Mouse (Mus musculus): Measurements from ENCODE around the gene Apobec1. TPM values are rescaled to one million over a fixed set of nuclear protein-coding genes. Genes with fewer than 3 reads are reported as not detected.

Gene Apobec1
- total and polyA plus RNA-seq, 3 experiments = 39.6 to 42.6 (median 41.9) TPM

- TF ChIP-seq TCF12 (IDR thresholded peaks at IDR 0.05; ENCODE audit: low read depth, low read length) (no peak), JUND (conservative IDR thresholded peaks at IDR 0.05; ENCODE audit: low read depth, low read length) (no peak)
- H3K4me2 ChIP-seq (ENCODE audit: insufficient read depth, low read depth, poor library complexity, severe bottlenecking) = no peak overlapping the region
Measured at GRCm38 (mm10) chr6:122627469-122628108, 25.3 kb upstream of the Apobec1 start.

GRCm38 (mm10) chr6:122626110-122626509 is 23.9 kb upstream of the Apobec1 start, which contains the start of gene Dppa3:
TSS of gene Dppa3 (plus strand) at chr6:122626410.
- no peak within 1 kb of the TSS for H3K9ac ChIP-seq (ENCODE audit: insufficient read depth, low read depth)
- H3K4me1 ChIP-seq (ENCODE audit: control insufficient read depth in 1 of 2, insufficient read depth in 2 of 2) = peaks cover 0 to 7% of the 10 kb centered on the region in 2 experiments; a peak in 1 of 4 replicates
- no peak within 1 kb of the TSS for H3K4me3 ChIP-seq (replicated peaks in 1 of 3; ENCODE audit: low read depth in 2 of 3, low read length in 2 of 3, poor library complexity in 1 of 3)
- no peak within 1 kb of the TSS for H3K4me2 ChIP-seq (ENCODE audit: insufficient read depth, low read depth, poor library complexity, severe bottlenecking)
- no peak within 1 kb of the TSS for H3K27ac ChIP-seq (ENCODE audit: insufficient read depth, low read depth)
- dilution Hi-C loops (cut with MboI; ENCODE audit: extremely low pct_ligation_motif_present, extremely low pct_unique_long_range_greater_than_20kb, low sequenced_read_pairs) (no loop called here), in situ Hi-C loops (cut with MboI; ENCODE audit: low pct_ligation_motif_present, low pct_unique_long_range_greater_than_20kb, low sequenced_read_pairs) (no loop called here)
- H3K9me3 ChIP-seq (replicated peaks; ENCODE audit: low read length) = no peaks in the 10 kb centered on the region
- no peaks in the 10 kb centered on the region for H3K36me3 ChIP-seq (replicated peaks in 1 of 2; ENCODE audit: control insufficient read depth in 1 of 2, insufficient read depth in 1 of 2, low read length in 1 of 2)
- H3K27me3 ChIP-seq (replicated peaks) = peaks cover 2% of the 10 kb centered on the region
- no peaks in the 10 kb centered on the region for H3K79me2 ChIP-seq (replicated peaks; ENCODE audit: control insufficient read depth, extremely low read depth, insufficient read depth, poor library complexity, severe bottlenecking)
- TF ChIP-seq ZNF384 (IDR thresholded peaks at IDR 0.05; ENCODE audit: low read depth, low read length) (no peak), IRF4 (IDR thresholded peaks at IDR 0.05; ENCODE audit: low read depth, low read length) (no peak), MYC (IDR thresholded peaks at IDR 0.05; ENCODE audit: low read depth, low read length) (no peak), ZC3H11A (IDR thresholded peaks at IDR 0.05; ENCODE audit: low read depth, low read length) (no peak), ZMIZ1 (IDR thresholded peaks at IDR 0.05; ENCODE audit: low read depth, low read length) (no peak), SIN3A (IDR thresholded peaks at IDR 0.05; ENCODE audit: low read length) (no peak), JUND (conservative IDR thresholded peaks at IDR 0.05; ENCODE audit: low read depth, low read length) (no peak), GABPA (IDR thresholded peaks at IDR 0.05; ENCODE audit: insufficient replicate concordance, low read depth, low read length) (no peak), BHLHE40 (IDR thresholded peaks at IDR 0.05; ENCODE audit: low read depth, low read length) (no peak), JUN (IDR thresholded peaks at IDR 0.05; ENCODE audit: insufficient read depth, low read depth, low read length) (no peak)
- DNase-seq (ENCODE audit: extremely low read depth) = no peak

More at GRCm38 (mm10) chr6:122627469-122628108, 25.3 kb upstream of the Apobec1 start:
- in situ Hi-C loops (cut with MboI; ENCODE audit: low pct_ligation_motif_present, low pct_unique_long_range_greater_than_20kb, low sequenced_read_pairs) = no loop called here
- Histone ChIP-seq H3K27me3 (replicated peaks) (no peaks in the 10 kb centered on the region), H3K9me3 (replicated peaks; ENCODE audit: low read length) (no peaks in the 10 kb centered on the region), H3K4me1 (ENCODE audit: control insufficient read depth in 1 of 2, insufficient read depth in 2 of 2) (peaks cover 0 to 12% of the 10 kb centered on the region in 2 experiments; a peak in 1 of 4 replicates), H3K9ac (ENCODE audit: insufficient read depth, low read depth) (no peak overlapping the region), H3K79me2 (replicated peaks; ENCODE audit: control insufficient read depth, extremely low read depth, insufficient read depth, poor library complexity, severe bottlenecking) (no peaks in the 10 kb centered on the region), H3K4me3 (replicated peaks in 1 of 3; ENCODE audit: low read depth in 2 of 3, low read length in 2 of 3, poor library complexity in 1 of 3) (no peak overlapping the region), H3K27ac (ENCODE audit: insufficient read depth, low read depth) (no peak overlapping the region), H3K36me3 (replicated peaks in 1 of 2; ENCODE audit: control insufficient read depth in 1 of 2, insufficient read depth in 1 of 2, low read length in 1 of 2) (no peaks in the 10 kb centered on the region)
- no peak for DNase-seq (ENCODE audit: extremely low read depth)
- dilution Hi-C loops (cut with MboI; ENCODE audit: extremely low pct_ligation_motif_present, extremely low pct_unique_long_range_greater_than_20kb, low sequenced_read_pairs) = no loop called here

DNA sequence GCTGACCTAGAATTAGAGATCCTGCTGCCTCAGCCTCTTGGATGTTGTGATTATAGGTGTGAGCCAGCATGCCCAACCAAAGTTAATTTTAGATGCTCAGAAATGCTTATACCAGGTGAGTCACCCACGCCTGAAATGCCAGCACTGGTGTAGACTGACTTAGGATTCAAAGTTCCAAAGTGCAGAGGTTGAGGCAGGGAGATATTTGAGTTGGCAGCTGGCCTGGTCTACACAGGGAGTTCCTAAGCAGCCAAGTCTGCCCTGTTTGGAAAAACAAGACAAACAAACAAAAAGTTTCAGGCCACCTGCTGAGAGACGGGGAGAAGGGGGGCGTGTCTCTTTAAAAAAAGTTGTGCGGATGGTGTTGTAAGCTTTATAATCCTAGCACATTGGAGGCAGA is 22.9 kb upstream of the Apobec1 start:
- DNase-seq (ENCODE audit: extremely low read depth) = no peak
- dilution Hi-C loops (cut with MboI; ENCODE audit: extremely low pct_ligation_motif_present, extremely low pct_unique_long_range_greater_than_20kb, low sequenced_read_pairs) = no loop called here
- in situ Hi-C loops (cut with MboI; ENCODE audit: low pct_ligation_motif_present, low pct_unique_long_range_greater_than_20kb, low sequenced_read_pairs) = no loop called here
- no peak overlapping the region for H3K4me2 ChIP-seq (ENCODE audit: insufficient read depth, low read depth, poor library complexity, severe bottlenecking)
- no peaks in the 10 kb centered on the region for H3K9me3 ChIP-seq (replicated peaks; ENCODE audit: low read length)
- H3K27ac ChIP-seq (ENCODE audit: insufficient read depth, low read depth) = no peak overlapping the region
- H3K4me3 ChIP-seq (replicated peaks in 1 of 3; ENCODE audit: low read depth in 2 of 3, low read length in 2 of 3, poor library complexity in 1 of 3) = no peak overlapping the region
- no peak for TF ChIP-seq MXI1 (IDR thresholded peaks at IDR 0.05; ENCODE audit: low read depth, low read length)
- no peaks in the 10 kb centered on the region for H3K79me2 ChIP-seq (replicated peaks; ENCODE audit: control insufficient read depth, extremely low read depth, insufficient read depth, poor library complexity, severe bottlenecking)
- no peak overlapping the region for H3K9ac ChIP-seq (ENCODE audit: insufficient read depth, low read depth)
- peaks cover 2% of the 10 kb centered on the region for H3K27me3 ChIP-seq (replicated peaks)
- H3K36me3 ChIP-seq (replicated peaks in 1 of 2; ENCODE audit: control insufficient read depth in 1 of 2, insufficient read depth in 1 of 2, low read length in 1 of 2) = no peaks in the 10 kb centered on the region
- H3K4me1 ChIP-seq (ENCODE audit: control insufficient read depth in 1 of 2, insufficient read depth in 2 of 2) = peaks cover 0 to 7% of the 10 kb centered on the region in 2 experiments; a peak in 1 of 4 replicates

Data from CH12.LX (cell line).